Mouse (Mus musculus) E14TG2a.4 (cell line): Measurements from ENCODE around the gene Dna2.

Experiments used
- CTCF ChIP-seq: conservative IDR thresholded peaks from 2 replicates; pipeline ENCODE4 v1.5.1; 2014; ENCODE audit warnings: low read length
- POU5F1 ChIP-seq: IDR thresholded peaks from 2 replicates; pipeline ENCODE4 v1.6.1; 2014; ENCODE audit warnings: low read length, borderline replicate concordance

- TF ChIP-seq CTCF (no peak), POU5F1 (no peak)
Measured at GRCm38 (mm10) chr10:62946738-62947471, at the start of gene Dna2.
